Mouse (Mus musculus) liver, postnatal 0 days (tissue): Measurements from ENCODE around the gene Tbxa2r.

Experiments used
- CTCF ChIP-seq: sonication (generic); IDR thresholded peaks from 2 replicates; pipeline ENCODE4 v1.5.1; 2016; ENCODE audit warnings: antibody characterized with exemption, low read depth
- EP300 ChIP-seq: IDR thresholded peaks from 2 replicates; pipeline ENCODE4 v1.6.1; 2016; ENCODE audit warnings: antibody characterized with exemption, low read depth, mild to moderate bottlenecking

- TF ChIP-seq CTCF, result no peak
- no peak; the same call in 1 of the 2 replicates for TF ChIP-seq EP300
These were observed 30.7 kb upstream of the Tbxa2r start for GRCm38 (mm10) chr10:81297845-81298244.
